Mouse (Mus musculus) erythroblast, embryonic 14.5 days (primary cell): ENCODE data around the gene Gm21188.
"Not testable (repeated sequence)": the region's sequence is repeated elsewhere in the genome, so short reads cannot be mapped to it uniquely, and the experiment has no call there.

ENCODE experiments used
- GATA1 ChIP-seq: IDR thresholded peaks from 2 replicates; pipeline ENCODE4 v1.6.1; 2012; ENCODE audit warnings: low read length, inconsistent platforms, mixed read lengths
- TAL1 ChIP-seq: IDR thresholded peaks from 3 replicates; pipeline ENCODE4 v1.6.1; 2012; ENCODE audit warnings: low read length, inconsistent platforms, mixed read lengths

DNA sequence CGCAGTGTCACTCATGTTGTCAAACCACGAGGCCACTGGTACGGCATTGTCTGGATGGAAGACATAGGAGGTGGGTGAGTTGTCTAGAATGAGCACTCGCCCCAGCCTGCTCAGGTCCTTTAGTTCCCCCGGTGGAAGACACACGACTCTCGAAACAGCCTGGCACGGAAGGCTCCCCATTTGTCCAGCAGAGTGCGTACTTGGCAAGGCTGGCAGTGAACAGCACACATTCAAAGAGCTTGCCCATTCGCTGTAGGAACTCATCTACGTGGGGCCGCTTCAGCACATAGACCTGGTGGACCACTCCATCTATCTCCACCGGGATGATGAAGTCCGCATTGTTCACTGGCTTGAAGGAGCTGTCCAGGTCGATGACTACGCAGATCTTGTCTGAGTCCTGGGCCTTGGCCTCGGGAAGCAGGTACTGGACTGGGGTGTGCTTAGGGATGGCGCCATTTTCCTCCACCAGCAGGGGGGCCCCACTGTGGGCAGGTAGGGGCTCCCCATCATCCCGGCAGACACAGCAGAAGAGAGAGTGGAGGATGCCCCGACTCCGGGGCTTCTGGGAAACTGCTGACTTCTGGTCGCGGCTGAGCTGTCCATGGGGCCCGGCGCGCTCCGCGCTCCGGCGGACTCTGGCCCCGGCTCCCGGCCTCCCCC lies 36.5 kb downstream of the Gm21188 start:
- TF ChIP-seq GATA1, TAL1: not testable (repeated sequence)
